Mouse (Mus musculus) limb, embryonic 13.5 days (tissue): ENCODE measurements around the gene Srp54b. TPM values are rescaled to one million over a fixed set of nuclear protein-coding genes. Genes with fewer than 3 reads are reported as not detected.
"Not testable (repeated sequence)": the region's sequence is repeated elsewhere in the genome, so short reads cannot be mapped to it uniquely, and the experiment has no call there.

Source experiments
- ATAC-seq: fragments of 200-750 bp; cut with Nextera tagmentation; 2 replicates; pipeline ENCODE4 v1.8.0; 2017; ENCODE audit warnings: low read depth, moderate number of reproducible peaks, moderate TSS enrichment; ENCODE audit not compliant: low FRiP score
- H3K27ac ChIP-seq: fragments of 300-500 bp; sonication (generic); 2 replicates; pipeline ENCODE4 v1.5.1; 2015; ENCODE audit warnings: inconsistent platforms, mild to moderate bottlenecking, moderate library complexity
- H3K27me3 ChIP-seq: fragments of 300-500 bp; sonication (generic); 2 replicates; pipeline ENCODE4 v1.6.1; 2015; ENCODE audit warnings: mild to moderate bottlenecking, inconsistent platforms
- H3K36me3 ChIP-seq: fragments of 300-500 bp; sonication (generic); 2 replicates; pipeline ENCODE4 v1.6.1; 2015; ENCODE audit warnings: inconsistent platforms, mild to moderate bottlenecking, moderate library complexity
- H3K4me1 ChIP-seq: fragments of 300-500 bp; sonication (generic); 2 replicates; pipeline ENCODE4 v1.6.1; 2015; ENCODE audit warnings: inconsistent platforms
- H3K4me2 ChIP-seq: fragments of 300-500 bp; sonication (generic); replicated peaks from 2 replicates; pipeline ENCODE4 v1.6.1; 2015; ENCODE audit warnings: inconsistent platforms, mild to moderate bottlenecking, moderate library complexity
- H3K4me3 ChIP-seq: fragments of 300-500 bp; sonication (generic); 2 replicates; pipeline ENCODE4 v1.5.1; 2015; ENCODE audit warnings: moderate library complexity, mild to moderate bottlenecking, inconsistent platforms
- H3K9ac ChIP-seq: fragments of 300-500 bp; sonication (generic); 2 replicates; pipeline ENCODE4 v1.6.1; 2015; ENCODE audit warnings: mild to moderate bottlenecking, inconsistent platforms
- H3K9me3 ChIP-seq: fragments of 300-500 bp; sonication (generic); 2 replicates; pipeline ENCODE4 v1.6.1; 2016; ENCODE audit warnings: inconsistent platforms
- WGBS: fragments of 180-500 bp; shearing (Covaris S2); methylation state at CpG from one replicate; pipeline ENCODE4 v1.1.7; 2015; 5-methylcytosine and 5-hydroxymethylcytosine counted together
- polyA plus RNA-seq: library from polyadenylated mRNA; unstranded; fragments of >200 nt; fragmentation: Nextera tagmentation; extraction: Ambion mirVana; gene quantifications from 2 replicates; pipeline ENCODE4 v1.2.1, GENCODE M21; 2015

The Srp54b gene
- 63.5 and 69.6 TPM in 2 replicates for polyA plus RNA-seq

DNA sequence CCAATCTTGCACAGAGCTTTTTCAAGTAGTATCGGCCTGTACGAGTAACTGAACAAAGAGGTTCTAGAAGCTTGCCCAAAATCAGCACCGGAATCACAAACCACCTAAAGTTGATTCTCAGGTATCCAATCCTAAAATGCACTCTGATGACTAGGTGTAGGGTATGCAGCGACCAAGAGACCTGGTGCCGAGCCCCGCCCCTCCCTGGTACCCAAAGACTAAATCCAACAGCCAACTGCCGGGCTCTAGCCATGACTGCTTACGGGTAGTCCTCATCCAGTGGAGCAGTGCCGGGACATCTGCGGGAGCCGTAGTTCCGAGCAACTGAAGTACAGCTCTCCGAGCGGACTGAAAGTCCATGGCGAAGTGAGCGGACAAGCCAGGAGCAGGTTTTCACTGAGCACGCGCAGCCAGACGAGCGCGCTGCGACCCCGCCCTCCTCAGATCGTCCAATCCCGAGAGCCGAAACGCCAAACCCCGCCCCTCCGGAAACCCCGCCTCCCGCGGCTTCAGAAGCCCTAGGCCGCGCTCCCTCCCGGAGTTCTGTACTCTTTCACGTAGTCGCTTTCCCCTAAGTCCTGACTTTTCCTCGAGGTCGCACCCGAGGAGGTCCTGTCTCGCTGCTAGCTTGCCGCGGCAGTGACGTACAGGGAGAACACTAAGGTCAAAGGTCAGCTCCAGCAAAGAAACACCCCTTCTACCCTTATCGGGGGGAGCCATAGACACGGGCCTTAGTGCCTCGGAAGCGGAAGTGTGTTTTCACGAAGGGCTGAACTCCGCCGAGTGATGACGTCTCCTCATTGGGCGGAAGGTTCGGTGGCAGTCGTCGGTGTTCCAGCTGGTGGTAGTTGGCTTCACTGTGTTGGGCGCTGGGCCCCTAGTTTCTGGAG lies at the start of gene Srp54b:
TSS of gene Srp54b (plus strand) at position 546 of the 890 bp plus-strand sequence.
- no CpG with 5 or more reads among the region's 57 CpGs for WGBS
- H3K36me3 ChIP-seq, H3K27ac ChIP-seq, H3K4me1 ChIP-seq, H3K4me2 ChIP-seq, H3K27me3 ChIP-seq, H3K9ac ChIP-seq, H3K9me3 ChIP-seq: not testable (repeated sequence)
- ATAC-seq = peak; percentile 98
- peak within 1 kb of the TSS; percentile 36 for H3K4me3 ChIP-seq

DNA sequence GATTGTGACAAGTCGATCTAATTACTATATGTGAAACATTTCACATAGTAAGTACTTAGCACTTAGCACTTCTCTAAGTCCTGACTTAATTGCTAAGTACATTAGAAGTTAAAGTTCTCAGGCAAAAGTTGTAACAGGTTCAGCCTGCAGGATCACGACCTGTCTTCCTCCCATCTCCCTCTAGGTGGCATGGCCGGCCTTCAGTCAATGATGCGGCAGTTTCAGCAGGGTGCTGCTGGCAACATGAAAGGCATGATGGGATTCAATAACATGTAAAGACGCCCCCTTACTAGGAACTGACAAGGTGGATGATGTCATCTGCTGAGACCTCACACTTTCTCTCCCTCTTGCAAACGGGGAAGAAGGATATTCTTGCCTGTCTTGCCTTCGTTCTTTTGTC lies 42.3 kb upstream of the Srp54b start:
- not testable (repeated sequence) for H3K4me1 ChIP-seq, H3K9me3 ChIP-seq

DNA sequence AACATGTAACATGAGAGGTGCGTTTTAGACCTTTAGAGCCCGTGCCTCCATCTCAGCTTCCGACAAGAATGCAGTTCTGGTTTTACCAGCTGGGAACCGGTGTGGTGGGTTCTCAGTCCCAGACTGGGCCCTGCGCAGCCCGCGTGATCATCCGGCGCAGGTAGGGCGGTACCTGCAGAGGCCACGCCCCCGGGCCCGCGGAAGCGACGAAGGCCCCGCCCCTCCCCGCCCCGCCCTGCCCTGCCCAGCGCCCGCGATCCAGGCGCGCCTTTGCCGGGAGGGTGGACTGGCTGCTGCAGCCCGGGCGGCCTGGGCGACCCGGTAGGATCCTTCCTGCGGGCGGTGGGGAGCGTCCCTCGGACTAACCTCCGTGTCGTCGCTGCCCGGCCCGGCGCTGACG lies 30.7 kb upstream of the Srp54b start, which contains the start of gene Fam177a:
TSS of gene Fam177a (plus strand) at position 228 of the 400 bp plus-strand sequence.
- ATAC-seq = peak; percentile 97
- H3K9me3 ChIP-seq = not testable (repeated sequence)

More for the DNA sequence above, 42.3 kb upstream of the Srp54b start:
- ATAC-seq, H3K9ac ChIP-seq, H3K4me2 ChIP-seq, H3K36me3 ChIP-seq, H3K27ac ChIP-seq, H3K4me3 ChIP-seq, H3K27me3 ChIP-seq: not testable (repeated sequence)
- WGBS = no CpG with 5 or more reads among the region's 7 CpGs

DNA sequence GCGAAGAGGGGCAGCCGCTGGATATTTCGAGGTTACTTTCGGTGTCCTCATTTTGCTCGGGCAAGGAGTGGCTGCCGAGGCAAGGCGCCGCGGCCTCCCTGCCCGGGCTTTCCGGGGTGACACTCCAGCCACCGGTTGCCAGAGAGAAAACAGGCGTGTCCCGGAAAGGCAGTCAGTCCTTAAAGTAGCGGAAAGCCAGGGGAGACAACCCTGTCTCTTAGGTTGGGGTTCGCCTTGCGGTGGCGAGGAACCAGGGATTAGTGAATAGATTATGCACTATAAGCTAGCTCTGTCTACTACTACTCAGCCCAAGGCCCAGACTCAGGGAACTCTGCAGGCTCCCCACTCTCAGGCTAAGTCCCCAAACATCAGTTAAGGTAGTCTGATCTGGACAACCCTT lies 30.2 kb upstream of the Srp54b start:
- H3K27me3 ChIP-seq, H3K4me1 ChIP-seq, H3K4me2 ChIP-seq, H3K27ac ChIP-seq, H3K4me3 ChIP-seq, H3K9me3 ChIP-seq, H3K9ac ChIP-seq, H3K36me3 ChIP-seq: not testable (repeated sequence)
- no CpG with 5 or more reads among the region's 18 CpGs for WGBS
- ATAC-seq = peak; percentile 30

More for the DNA sequence above, 30.7 kb upstream of the Srp54b start, which contains the start of gene Fam177a:
- H3K27ac ChIP-seq, H3K36me3 ChIP-seq, H3K4me2 ChIP-seq, H3K27me3 ChIP-seq, H3K4me3 ChIP-seq, H3K4me1 ChIP-seq, H3K9ac ChIP-seq: not testable (repeated sequence)
- no CpG with 5 or more reads among the region's 40 CpGs for WGBS

DNA sequence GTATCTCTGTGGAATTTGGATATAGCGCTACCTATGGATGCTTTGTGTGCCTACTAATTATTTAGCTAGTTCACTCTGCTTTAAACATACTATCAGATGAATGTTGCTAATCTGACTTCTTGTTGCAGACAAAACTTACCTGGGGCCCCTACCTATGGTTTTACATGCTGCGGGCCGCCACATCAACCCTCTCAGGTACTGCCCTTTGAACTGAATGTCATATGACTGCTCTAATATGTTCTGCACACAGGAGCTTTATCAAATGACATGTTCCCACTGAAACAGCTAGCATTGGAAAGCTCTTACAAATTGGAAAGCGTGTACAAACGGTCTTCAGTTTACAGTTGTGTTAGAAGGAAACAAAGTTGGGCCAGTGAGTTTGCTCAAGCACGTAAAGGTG lies 19.4 kb upstream of the Srp54b start:
- not testable (repeated sequence) for H3K27me3 ChIP-seq, H3K27ac ChIP-seq, ATAC-seq, H3K4me1 ChIP-seq, H3K4me3 ChIP-seq, H3K4me2 ChIP-seq, H3K9me3 ChIP-seq, H3K36me3 ChIP-seq, H3K9ac ChIP-seq
- WGBS = no CpG with 5 or more reads among the region's 6 CpGs

DNA sequence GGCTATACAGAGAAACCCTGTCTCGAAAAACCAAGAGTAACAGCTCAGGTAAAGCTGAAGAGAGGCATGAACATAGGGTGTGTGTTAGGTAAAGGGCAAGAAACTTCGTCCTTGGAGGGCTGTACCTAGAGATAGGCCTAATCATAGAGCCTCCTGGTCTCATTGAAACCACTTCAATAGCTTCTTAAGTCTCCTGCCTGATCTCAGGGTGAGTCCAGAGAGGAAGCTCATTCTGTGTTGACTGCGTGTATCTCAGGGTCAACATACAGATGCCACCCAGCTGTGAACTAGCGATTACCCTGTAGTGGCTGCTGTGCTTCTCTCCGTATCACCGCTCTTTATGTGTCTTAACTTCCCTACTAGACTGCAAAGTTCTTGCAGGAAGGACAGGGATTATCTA lies 17.0 kb upstream of the Srp54b start:
- not testable (repeated sequence) for H3K9me3 ChIP-seq, H3K9ac ChIP-seq, ATAC-seq, H3K4me1 ChIP-seq, H3K4me2 ChIP-seq, H3K27me3 ChIP-seq, H3K27ac ChIP-seq, H3K36me3 ChIP-seq, H3K4me3 ChIP-seq
- no CpG with 5 or more reads among the region's 6 CpGs for WGBS

DNA sequence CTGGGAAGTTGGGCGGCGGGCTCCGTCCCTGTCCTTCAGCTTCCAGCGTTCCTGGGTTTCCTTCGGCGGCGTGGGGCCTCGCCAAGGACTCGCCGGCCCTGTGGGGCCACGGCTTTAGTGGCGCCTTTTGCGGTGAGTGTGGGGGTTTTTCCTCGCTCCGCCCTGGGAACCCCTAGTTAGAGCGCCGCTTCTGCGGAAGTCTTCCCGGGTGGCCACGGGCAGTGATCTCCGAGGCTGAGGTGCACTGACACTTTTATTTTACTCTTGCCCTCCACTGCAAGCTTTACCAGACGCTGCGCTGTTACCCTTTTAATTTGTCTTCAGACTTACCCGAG lies 512 bp downstream of the Srp54b start:
- H3K27ac ChIP-seq, H3K9ac ChIP-seq, H3K36me3 ChIP-seq, H3K27me3 ChIP-seq, H3K4me2 ChIP-seq, H3K4me1 ChIP-seq, H3K9me3 ChIP-seq: not testable (repeated sequence)
- WGBS = 0% methylated on average over 10 of the region's 24 CpGs
- H3K4me3 ChIP-seq = peak overlapping the region; percentile 36
- ATAC-seq = peak; percentile 34

DNA sequence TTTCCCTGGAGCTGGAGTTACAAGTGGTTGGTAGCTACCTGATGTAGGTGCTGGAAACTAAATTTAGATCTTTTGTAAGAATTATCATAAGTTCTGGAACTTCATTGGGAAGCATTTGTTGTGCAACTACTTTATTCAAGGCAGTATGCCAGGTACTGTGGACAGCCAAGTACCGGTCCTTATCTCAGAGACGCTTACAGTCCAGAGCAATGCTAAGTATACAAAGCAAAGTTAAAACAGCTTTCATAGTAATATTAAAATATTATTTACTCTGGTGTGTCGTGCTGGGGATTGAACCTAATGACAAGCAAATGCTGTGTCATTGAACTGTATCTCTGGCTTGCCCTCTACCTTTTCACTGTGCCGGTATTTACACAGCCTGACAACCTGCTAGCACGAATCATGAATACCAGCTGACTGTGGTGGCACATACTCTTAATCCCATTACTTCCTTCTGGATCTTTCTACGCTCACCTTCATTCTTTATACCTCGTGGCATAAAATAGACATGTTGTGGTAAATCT lies 12.2 kb downstream of the Srp54b start:
- not testable (repeated sequence) for H3K9ac ChIP-seq, H3K9me3 ChIP-seq, H3K4me1 ChIP-seq, H3K36me3 ChIP-seq, H3K4me3 ChIP-seq, ATAC-seq, H3K27me3 ChIP-seq, H3K27ac ChIP-seq, H3K4me2 ChIP-seq
- no CpG with 5 or more reads among the region's 7 CpGs for WGBS

DNA sequence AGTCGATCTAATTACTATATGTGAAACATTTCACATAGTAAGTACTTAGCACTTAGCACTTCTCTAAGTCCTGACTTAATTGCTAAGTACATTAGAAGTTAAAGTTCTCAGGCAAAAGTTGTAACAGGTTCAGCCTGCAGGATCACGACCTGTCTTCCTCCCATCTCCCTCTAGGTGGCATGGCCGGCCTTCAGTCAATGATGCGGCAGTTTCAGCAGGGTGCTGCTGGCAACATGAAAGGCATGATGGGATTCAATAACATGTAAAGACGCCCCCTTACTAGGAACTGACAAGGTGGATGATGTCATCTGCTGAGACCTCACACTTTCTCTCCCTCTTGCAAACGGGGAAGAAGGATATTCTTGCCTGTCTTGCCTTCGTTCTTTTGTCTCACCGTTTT lies 32.8 kb downstream of the Srp54b start:
- H3K4me2 ChIP-seq, H3K4me3 ChIP-seq, H3K4me1 ChIP-seq, H3K9me3 ChIP-seq, H3K9ac ChIP-seq, H3K27me3 ChIP-seq, ATAC-seq, H3K27ac ChIP-seq, H3K36me3 ChIP-seq: not testable (repeated sequence)
- no CpG with 5 or more reads among the region's 8 CpGs for WGBS

DNA sequence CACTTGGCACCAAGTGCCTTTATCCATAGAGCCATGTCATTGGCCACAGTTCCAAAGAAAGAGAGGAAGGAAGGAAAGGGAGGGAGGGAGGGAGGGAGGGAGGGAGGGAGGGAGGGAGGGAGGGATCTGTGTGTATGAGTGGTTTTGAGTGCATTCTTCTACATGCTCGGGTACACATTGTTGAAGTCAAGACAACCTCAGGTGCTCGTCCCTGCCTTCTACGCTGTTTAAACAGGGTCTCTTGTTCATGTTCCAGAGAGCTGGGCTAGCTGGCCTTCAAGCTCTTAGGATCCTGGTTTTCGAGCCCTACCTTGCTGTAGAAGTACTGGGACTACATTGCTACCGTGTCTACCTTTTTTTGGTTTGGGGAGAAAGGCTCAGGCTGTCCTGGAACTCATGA lies 34.2 kb downstream of the Srp54b start:
- H3K9ac ChIP-seq, H3K9me3 ChIP-seq, ATAC-seq, H3K27me3 ChIP-seq, H3K4me3 ChIP-seq, H3K36me3 ChIP-seq, H3K4me2 ChIP-seq, H3K27ac ChIP-seq, H3K4me1 ChIP-seq: not testable (repeated sequence)
- WGBS = no CpG with 5 or more reads among the region's 5 CpGs

DNA sequence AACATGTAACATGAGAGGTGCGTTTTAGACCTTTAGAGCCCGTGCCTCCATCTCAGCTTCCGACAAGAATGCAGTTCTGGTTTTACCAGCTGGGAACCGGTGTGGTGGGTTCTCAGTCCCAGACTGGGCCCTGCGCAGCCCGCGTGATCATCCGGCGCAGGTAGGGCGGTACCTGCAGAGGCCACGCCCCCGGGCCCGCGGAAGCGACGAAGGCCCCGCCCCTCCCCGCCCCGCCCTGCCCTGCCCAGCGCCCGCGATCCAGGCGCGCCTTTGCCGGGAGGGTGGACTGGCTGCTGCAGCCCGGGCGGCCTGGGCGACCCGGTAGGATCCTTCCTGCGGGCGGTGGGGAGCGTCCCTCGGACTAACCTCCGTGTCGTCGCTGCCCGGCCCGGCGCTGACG lies 44.4 kb downstream of the Srp54b start, which contains the start of gene 1700047I17Rik2:
TSS of gene 1700047I17Rik2 (plus strand) at position 287 of the 400 bp plus-strand sequence.
- not testable (repeated sequence) for H3K4me1 ChIP-seq, H3K9me3 ChIP-seq, H3K4me2 ChIP-seq, H3K4me3 ChIP-seq, H3K27ac ChIP-seq, H3K27me3 ChIP-seq, H3K9ac ChIP-seq, H3K36me3 ChIP-seq
- peak; percentile 98 for ATAC-seq
- no CpG with 5 or more reads among the region's 40 CpGs for WGBS

DNA sequence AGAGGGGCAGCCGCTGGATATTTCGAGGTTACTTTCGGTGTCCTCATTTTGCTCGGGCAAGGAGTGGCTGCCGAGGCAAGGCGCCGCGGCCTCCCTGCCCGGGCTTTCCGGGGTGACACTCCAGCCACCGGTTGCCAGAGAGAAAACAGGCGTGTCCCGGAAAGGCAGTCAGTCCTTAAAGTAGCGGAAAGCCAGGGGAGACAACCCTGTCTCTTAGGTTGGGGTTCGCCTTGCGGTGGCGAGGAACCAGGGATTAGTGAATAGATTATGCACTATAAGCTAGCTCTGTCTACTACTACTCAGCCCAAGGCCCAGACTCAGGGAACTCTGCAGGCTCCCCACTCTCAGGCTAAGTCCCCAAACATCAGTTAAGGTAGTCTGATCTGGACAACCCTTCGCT lies 44.9 kb downstream of the Srp54b start:
- H3K9me3 ChIP-seq, H3K9ac ChIP-seq, H3K4me2 ChIP-seq, H3K27ac ChIP-seq, H3K36me3 ChIP-seq, H3K4me3 ChIP-seq, H3K27me3 ChIP-seq, H3K4me1 ChIP-seq: not testable (repeated sequence)
- ATAC-seq = peak; percentile 29; the same call in 1 of the 2 replicates
- no CpG with 5 or more reads among the region's 18 CpGs for WGBS

DNA sequence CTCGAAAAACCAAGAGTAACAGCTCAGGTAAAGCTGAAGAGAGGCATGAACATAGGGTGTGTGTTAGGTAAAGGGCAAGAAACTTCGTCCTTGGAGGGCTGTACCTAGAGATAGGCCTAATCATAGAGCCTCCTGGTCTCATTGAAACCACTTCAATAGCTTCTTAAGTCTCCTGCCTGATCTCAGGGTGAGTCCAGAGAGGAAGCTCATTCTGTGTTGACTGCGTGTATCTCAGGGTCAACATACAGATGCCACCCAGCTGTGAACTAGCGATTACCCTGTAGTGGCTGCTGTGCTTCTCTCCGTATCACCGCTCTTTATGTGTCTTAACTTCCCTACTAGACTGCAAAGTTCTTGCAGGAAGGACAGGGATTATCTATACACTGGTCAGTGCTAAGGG lies 58.0 kb downstream of the Srp54b start:
- not testable (repeated sequence) for H3K27me3 ChIP-seq, H3K4me3 ChIP-seq, H3K4me2 ChIP-seq, H3K9ac ChIP-seq, ATAC-seq, H3K9me3 ChIP-seq, H3K36me3 ChIP-seq, H3K4me1 ChIP-seq, H3K27ac ChIP-seq
- WGBS = no CpG with 5 or more reads among the region's 6 CpGs
